Mouse (Mus musculus) B cell, adult 2 months (primary cell): ENCODE results near the gene Bahcc1.

Source experiments
- DNase-seq, 2 experiments: peaks; one replicate each; pipeline ENCODE4 v3.0.0; 2022

Bahcc1 gene

DNA sequence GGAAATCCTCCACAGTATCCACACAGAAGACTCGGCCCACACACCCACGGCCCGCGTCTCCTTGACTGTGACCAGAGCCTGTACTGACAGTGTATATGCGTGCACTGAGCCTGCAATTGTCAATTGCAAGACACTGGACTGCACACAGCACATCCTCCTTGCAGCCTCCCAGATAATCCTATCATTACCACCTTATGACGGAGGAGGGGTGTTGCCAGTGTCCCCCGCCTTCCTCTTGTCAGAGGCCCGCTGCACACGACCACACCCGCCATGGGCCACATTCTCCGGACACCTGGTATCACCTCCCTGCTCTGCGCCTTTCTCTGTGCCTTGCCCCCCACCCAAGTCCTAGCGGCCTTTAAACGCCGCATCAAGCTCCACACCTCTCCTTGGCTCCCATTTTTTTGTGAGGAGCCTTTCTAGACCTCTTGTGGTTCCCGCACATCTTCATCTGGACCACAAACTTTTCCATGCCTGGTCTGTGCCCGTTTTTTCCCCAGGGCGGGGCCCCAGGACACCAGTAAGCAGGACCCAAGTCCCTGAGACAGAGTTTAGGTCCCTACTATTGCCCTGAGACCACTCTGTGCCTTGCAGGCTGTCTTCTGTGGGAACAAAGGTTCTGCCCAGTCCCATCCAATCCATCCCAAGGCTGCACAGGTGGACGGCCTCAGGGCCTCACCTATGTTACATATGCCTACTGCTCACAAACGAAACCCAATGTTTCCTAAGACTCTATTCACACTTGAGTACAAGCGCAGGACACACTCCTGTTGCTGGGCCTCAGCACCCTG lies 71.0 kb downstream of the Bahcc1 start:
- no peak for DNase-seq

DNA sequence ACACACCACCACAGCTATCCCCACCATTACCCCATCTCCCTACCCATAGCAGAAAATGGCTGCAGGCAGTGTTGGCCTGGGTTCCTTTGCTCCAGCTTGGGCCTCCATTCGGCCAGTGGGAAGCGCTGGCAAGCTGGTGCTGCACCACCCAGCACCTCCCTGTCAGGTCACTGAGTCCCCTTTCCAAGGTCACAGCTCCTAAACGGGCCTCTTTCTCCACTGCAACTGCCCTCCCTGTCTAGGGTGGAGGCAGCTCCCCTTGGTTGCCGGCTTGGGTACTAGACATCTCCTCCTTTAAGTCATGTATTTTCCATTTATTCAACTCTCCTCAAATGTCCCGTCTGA lies 71.6 kb downstream of the Bahcc1 start:
- no peak for DNase-seq

DNA sequence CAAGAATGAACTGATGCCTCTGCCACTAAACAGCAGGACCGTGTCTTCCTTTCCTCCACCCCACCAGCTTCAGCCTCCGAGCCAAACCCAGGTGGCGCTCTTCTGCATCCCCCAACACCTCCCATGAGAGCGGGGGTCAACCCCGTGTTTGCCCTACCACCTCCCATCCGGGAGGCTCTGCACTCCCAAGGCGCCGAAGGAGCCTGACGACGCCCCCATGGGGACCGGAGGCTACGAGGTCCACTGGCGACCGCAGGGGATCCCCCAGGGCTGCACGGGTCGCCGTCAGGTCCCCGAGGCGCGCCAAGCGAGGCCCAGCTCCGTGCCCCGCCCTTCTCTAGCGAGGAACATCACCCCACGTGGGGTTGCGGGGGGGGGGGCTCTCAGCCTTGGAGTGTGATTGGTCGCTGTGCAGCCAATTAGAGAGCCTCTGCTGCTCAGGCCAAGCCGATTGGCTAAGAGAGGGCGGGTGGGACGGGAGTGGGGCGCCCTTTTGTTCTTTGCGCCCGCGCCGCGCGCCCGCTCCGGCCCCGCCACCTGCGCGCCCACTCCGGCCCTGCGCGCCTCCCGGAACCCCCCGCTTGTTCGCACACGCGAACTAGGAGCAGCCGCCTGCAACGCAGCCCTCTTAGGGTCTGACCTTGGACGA lies 72.3 kb downstream of the Bahcc1 start:
- DNase-seq = peak; percentile 89 to 92

GRCm38 (mm10) chr11:120305535-120306365 lies 73.0 kb downstream of the Bahcc1 start:
- DNase-seq = no peak

DNA sequence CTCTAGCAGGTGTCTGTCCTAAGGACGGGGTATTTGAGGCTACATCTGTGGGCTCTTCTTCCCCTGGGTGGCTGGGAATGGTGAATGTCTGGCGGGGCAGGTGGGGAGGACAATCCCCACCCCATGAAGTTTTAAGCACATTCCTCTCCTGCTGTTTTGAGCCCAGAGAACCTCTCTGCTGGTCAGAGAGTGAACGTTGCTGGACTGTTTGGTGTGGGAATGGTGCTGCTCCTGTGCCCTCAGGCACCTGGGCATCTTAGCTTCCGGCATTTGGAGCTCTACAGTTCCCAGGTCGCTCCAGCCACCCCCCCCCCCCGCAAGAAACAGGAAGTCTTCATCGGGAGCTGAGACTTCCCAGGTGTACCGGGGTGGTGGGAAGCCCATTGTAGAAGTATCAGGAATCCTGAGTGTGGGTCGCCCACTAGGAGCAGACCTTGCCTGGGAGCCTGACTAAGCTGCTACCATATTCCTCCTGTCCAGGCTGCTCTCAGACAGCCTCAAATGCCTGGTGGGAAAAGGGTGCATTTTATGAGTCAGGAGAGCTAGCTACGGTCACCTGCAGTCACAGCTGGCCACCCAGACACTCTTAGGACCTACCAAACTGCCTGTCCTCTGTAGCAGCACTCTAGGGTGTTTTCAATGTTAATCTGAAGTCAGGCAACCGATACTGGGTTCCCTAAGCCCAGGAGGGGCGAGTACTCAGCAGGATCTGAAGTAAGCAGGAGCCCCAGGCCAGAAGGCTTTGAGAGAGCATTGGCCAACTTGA lies 73.8 kb downstream of the Bahcc1 start:
- DNase-seq = no peak

DNA sequence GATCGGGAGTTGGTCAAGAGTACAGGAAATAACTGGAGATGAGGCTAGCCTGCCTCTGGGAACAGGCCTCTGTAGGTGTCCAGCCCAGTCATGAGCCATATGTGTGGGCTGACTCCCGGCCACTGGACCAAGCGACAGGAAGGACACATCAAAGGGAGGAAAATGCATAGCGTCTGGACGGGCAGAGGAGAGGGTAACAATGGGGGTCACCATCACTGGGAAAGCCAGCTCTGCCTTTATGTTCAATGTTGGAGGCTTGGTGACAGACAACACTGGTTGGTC lies 74.3 kb downstream of the Bahcc1 start:
- DNase-seq = no peak

DNA sequence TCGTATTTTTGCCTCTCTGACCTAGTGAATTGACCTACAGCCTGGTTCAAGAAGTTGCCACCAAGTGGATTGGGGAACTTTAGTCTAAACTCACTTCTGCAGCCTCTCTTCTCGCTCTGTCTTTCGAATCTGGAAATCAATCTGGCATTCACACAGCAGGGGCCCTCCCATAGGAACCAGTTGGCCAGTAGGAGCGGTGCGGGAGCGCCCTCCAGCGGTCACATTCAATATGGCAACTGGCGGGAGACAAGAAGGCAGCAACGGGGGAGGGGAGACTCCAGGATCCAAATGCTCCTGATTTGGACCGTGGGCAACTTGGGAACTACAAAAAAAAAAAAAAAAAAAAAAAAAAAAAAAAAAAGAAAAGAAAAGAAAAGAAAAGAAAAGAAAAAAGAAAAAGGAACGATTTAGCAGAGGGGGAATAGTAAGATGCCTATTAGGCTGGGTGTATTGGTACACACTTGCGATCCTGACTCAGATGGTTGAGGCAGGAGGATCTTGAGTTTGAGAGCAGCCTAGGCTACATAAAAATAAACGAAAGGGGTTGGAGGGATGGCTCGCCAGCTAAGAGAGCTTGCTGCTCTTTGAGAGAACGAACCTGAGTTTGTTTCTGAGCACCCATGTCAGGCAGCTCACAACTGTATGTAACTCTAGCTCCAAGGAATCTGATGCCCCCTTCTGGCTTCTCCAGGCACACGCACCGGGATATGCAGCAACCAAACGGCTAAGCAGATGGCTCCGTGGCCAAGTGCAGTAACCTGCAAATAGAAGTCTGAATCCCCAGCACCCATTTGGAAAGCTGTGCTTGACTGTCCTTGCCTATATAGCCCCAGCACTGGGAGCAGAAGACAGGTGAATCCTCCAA lies 75.1 kb downstream of the Bahcc1 start:
- peak; percentile 94 for DNase-seq

DNA sequence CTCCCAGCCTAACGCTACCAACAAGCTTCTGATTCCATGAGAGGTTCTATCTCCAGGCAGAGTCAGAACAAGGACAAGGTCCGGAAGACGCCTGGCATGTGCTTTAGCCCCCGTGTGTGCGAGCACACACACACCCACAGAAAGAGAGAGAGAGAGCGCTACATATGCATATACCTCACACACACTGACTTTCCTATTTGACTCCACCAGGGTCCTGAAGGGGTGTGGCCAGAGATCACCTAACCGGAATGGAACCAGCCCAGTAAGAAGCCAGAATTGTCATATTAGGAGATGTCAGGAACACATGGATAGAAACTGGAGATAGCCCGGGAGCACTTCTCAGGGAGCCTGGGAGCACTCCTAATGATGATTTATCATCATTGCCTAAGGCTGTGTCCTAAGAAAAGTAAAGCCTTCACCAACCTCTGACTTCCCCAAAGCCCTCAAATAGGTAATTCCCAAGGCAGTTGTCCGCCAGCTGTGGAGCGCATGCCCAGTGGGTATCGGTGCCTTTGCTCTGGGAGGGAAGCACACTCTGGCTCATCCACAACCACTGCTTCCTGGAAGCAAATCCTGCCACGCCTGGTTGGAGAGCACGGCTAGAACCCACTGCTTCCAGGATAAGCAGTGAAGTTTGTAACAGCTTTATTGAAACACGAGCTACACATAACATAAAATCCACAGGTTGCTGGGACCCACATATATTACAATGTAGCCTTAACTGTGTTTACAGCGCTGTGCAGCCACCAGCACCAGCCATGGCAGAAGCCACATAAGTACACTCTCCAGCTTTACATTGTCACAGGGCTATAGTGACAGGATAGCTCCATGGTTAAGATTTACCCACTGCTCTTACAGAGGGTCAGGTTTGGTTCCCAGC lies 75.9 kb downstream of the Bahcc1 start:
- no peak for DNase-seq

- peak; percentile 31 to 39 for DNase-seq
Measured at GRCm38 (mm10) chr11:120310813-120311312, 78.1 kb downstream of the Bahcc1 start.

GRCm38 (mm10) chr11:120311561-120311960 lies 78.8 kb downstream of the Bahcc1 start:
- DNase-seq = no peak

DNA sequence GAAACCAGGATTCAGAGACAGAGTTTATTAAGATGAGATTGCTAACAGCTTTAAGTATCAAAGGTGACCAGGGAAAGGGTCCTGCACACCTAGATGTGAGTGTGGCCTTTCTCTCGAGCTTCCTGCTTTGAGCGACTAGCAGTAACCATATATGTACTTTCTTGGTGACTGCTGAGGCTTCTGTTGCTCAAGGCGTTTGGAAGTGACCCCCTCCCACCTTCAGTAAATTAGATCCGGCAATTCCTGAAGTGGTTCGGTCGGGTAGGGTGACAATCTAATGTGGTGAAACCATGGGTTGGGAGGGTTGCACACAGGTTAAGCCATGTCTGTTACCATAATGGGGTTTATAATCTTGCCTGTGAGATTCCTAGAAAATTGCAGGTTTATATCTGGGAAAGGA lies 79.3 kb downstream of the Bahcc1 start:
- DNase-seq = no peak

DNA sequence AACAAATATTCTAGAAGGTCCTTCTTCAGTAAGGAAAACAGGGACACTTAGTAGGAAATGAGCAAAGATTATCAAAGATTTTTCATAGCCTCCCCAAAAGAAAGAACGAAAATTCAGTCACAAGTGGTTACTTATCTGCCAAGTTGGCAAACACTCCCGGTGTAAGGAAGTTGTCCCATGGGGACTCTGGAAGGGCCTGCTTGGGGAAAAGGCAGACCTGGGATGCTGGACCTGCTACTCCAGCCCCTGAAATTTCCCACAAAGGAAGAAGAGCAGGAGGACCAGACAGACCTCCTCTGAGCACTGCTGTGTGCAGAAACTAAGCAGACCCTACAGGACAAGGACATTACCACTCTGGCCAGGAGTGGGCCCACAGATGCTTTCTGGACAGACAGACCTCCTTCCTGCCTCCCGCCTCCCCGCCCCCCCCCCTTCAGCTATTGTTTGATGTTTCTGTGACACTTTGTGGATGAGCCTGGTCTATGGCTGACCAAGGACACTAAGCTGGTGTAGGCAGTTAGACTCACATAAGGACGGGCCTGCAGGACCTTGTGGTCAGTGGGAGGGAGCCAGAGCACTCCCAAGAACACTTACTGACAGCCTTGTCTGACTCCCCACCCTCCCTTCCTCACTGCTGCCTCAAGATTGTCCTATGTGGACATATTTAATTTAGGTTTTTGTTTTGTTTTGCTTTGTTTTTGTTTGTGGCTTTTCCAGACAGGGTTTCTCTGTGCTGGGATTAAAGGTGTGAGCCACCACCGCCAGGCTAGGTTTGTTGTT lies 81.3 kb downstream of the Bahcc1 start:
- no peak for DNase-seq

DNA sequence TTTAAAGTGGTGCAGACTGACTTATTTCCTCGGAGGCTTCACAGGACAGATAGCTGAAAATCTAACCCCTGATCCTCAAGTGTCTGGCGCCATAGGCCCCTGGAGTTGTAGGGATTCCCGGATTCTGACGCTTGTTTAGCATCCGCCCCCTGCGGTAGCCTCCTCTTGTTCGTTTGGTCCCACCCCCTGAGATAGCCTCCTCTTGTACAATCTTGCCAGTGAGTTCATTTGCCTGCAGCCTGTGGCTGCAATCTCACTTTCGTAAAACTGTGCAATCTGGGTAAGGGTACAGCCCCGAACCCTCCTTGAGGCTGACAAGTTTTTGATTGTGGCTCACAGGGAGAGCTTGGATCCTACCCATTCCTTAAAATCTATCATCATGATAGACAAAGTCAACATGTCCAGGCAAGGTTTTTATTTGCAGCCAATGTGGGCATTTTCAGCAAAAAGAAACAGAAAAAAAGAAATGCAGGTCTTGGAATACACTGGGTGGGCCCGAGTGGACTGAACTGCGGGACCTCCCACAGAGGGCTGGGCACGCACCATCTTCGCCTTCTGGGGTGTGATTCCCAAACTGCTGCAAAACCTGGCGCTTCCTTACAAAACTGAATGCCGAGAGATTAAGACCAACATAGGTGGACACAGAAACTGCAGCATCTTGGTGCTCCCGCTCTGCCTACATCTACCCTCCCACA lies 82.1 kb downstream of the Bahcc1 start:
- DNase-seq = no peak

DNA sequence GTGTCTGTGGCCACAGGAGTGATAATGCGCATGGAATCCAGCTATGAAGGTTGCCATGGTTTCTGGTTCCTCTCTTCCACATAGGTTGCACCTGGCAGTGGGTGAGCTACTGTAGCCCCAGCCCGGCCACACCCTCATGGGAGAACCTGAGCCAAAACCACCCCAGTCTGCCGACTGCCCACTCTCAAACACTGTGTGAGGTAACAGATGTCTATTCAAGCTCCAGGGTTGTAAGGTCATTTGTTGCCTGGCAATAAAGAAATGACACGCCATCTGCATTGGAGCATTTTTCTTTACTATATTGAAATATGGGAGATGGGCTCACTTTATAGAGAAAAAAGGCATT lies 82.6 kb downstream of the Bahcc1 start:
- DNase-seq = no peak

- peak; percentile 76 to 77 for DNase-seq
Measured at GRCm38 (mm10) chr11:120315832-120316689, 83.3 kb downstream of the Bahcc1 start.

- no peak for DNase-seq
Measured at GRCm38 (mm10) chr11:120316690-120317254, 84.0 kb downstream of the Bahcc1 start.

DNA sequence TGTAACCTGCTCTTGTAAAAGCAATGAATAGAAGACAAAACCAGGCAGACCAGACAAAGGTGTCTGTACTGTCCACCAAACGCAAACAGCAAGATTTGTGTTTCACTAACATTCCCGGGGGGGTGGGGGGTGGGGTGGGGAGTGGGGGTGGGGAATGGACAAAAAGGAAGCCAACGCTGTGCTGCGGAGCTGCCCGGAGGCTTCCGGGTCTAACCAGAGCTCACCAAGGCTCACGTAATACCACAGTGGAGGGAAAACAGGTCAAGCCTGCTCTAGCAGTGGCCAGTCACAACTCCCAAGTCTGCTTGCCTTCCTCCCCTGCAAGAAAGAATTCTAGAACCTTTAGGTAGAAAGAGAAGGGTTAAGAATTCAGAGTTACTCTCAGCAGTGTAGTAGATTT lies 84.7 kb downstream of the Bahcc1 start:
- no peak for DNase-seq

- DNase-seq = no peak
Measured at GRCm38 (mm10) chr11:120319310-120319709, 86.6 kb downstream of the Bahcc1 start.
